Mouse (Mus musculus) liver, embryonic 14 days (tissue): ENCODE results near the gene Ephx3. TPM values are rescaled to one million over a fixed set of nuclear protein-coding genes. Genes with fewer than 3 reads are reported as not detected.

Experiments
- polyA plus RNA-seq: library from polyadenylated mRNA; depleted of rRNA; stranded (reverse); fragments of >200 nt; gene quantifications from 2 replicates; pipeline ENCODE4 v1.2.3, GENCODE M21; 2012; rRNA removed

Ephx3 gene
- polyA plus RNA-seq, result 0.03 and 0.09 TPM in 2 replicates

GRCm38 (mm10) chr17:32188863-32189636 is at the start of gene Ephx3:
Gene Ephx3, minus strand, starts transcription at chr17:32189549.

GRCm38 (mm10) chr17:32166687-32167086 is 22.7 kb downstream of the Ephx3 start, which contains the start of gene Notch3:
Gene Notch3, minus strand, starts transcription at chr17:32166852.

Other genes starting within 250 kb of the Ephx3 start
- gene Rrp1b, start 153.4 kb downstream of the Ephx3 start, polyA plus RNA-seq, result 8.1 and 9.4 TPM in 2 replicates
- gene Hsf2bp, start 153.2 kb downstream of the Ephx3 start, polyA plus RNA-seq, result 0.06 and 0.18 TPM in 2 replicates
- gene Notch3, start 22.7 kb downstream of the Ephx3 start, polyA plus RNA-seq, result 0.43 and 0.76 TPM in 2 replicates
- 12.0 and 17.1 TPM in 2 replicates for gene Brd4, start 95.2 kb upstream of the Ephx3 start, polyA plus RNA-seq
- gene Akap8, start 131.7 kb upstream of the Ephx3 start, polyA plus RNA-seq, result 28.0 and 31.0 TPM in 2 replicates
- gene Akap8l, start 161.1 kb upstream of the Ephx3 start, polyA plus RNA-seq, result 34.6 and 38.3 TPM in 2 replicates
- gene Wiz, start 199.9 kb upstream of the Ephx3 start, polyA plus RNA-seq, result 7.7 and 9.7 TPM in 2 replicates
- gene Rasal3, start 214.0 kb upstream of the Ephx3 start, polyA plus RNA-seq, result 1.6 and 2.1 TPM in 2 replicates
- gene Pglyrp2, start 234.6 kb upstream of the Ephx3 start, polyA plus RNA-seq, result 4.1 and 4.9 TPM in 2 replicates